Mouse (Mus musculus) frontal cortex, adult (tissue): Measurements from ENCODE around the gene Scnn1a.
A peak's percentile ranks its signal among the peaks of the same experiment; 100 is the strongest.

ENCODE experiments used
- ATAC-seq: cut with Nextera tagmentation; 2 replicates; pipeline ENCODE4 v1.9.2; 2017; ENCODE audit warnings: mild to moderate bottlenecking, moderate library complexity, mixed read lengths; ENCODE audit not compliant: low TSS enrichment

The Scnn1a gene

DNA sequence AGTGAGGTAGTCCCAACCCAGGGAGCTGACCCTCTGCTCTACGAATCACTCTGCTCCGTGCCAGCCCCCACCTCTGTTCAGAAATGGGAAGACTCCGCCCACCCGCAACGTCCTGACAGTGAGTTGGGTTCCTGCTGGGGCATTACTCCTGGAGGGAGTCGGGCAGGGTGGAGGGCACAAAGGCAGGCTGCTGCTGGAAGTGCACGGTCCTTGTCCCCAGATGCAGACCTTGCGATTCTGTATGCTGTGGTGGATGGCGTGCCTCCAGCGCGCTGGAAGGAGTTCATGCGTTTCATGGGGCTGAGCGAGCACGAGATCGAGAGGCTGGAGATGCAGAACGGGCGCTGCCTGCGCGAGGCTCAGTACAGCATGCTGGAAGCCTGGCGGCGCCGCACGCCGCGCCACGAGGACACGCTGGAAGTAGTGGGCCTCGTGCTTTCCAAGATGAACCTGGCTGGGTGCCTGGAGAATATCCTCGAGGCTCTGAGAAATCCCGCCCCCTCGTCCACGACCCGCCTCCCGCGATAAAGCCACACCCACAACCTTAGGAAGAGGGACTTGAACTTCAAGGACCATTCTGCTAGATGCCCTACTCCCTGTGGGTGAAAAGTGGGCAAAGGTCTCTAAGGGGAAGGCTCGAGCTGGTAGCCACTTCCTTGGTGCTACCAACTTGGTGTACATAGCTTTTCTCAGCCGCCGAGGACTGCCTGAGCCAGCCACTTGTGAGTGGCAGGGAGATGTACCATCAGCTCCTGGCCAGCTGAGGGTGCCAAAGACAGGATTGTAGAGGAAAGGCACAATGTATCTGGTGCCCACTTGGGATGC lies 41.2 kb downstream of the Scnn1a start:
- ATAC-seq = peak; percentile 93

DNA sequence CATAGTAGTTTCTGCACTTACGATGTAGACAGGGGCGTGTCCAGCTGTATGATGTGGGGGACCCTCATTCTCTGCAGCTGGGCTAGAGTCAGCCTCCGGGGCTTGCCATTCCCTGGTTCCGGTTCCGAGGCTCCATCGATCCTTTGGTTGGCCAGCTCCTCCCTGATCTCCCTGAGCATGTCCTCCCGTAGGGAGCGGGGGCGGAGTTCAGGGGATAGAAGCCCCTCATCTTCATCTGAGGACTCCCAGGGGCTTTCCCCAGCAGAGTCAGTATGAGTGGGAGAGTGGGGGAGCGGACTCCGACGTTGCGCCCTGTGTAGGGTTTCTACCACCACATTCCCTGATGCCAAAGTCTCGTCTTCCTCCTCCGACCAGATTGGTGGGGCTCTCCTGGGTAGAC lies 42.6 kb downstream of the Scnn1a start:
- no peak for ATAC-seq

DNA sequence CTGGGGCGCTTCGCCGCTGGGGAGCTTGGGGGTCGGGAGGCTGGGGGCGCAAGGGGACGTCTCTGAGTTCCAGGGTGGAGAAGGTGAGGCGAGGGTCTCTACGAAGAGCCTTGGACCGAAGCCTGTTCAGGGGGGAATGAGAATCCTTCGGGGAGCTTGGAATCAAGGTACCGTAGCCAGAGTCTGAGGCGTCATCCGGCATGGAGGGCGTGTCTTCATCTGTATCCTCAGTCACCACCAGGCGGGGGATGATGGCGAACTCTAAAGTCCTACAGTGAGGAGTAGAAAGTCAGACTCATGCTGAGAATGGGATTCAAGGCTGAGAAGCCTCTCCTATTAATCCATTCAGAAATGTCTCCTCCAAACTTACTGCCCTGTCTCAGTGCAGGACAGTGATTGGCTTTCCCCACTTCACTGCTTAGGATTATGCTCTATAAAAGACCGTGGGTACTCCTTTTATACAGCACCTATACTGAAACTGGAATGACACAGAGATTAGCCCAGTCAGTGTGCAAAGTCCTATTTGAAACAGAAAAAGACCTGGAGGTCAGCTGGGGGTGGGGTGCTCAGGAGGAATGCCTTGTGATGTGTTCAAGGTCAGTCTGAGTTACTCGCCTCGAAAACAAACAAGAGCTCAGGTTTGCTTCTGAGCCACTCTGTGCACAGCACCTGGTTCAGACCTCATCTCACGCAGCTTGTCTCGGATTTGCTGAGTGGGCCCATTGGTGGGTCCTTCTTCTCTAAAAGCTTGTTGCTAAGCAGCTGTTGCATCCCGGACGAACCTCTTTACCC lies 43.2 kb downstream of the Scnn1a start:
- no peak for ATAC-seq

DNA sequence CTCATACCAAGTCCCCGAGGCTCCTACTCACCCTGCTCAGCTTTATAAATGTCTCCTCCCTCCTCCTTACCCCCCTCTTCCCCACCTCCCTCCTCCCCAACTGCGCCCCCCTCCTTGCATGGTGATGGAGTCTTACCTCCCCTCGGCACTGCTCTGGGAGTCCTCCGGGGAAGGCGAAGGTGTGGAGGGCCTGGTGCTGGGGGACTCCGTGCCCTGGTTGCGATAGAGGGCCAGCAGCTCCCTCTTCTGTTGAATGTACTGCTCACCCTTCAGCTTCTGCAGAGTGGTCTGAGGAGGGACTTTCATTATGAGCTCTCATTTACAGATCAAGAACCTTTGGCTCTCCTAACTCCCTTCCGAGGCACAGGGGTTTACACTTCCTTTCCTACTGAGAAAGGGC lies 44.0 kb downstream of the Scnn1a start:
- no peak for ATAC-seq

GRCm38 (mm10) chr6:125365522-125365921 lies 45.1 kb downstream of the Scnn1a start:
- no peak for ATAC-seq

- no peak for ATAC-seq
Measured at GRCm38 (mm10) chr6:125366133-125366532, 45.7 kb downstream of the Scnn1a start.

DNA sequence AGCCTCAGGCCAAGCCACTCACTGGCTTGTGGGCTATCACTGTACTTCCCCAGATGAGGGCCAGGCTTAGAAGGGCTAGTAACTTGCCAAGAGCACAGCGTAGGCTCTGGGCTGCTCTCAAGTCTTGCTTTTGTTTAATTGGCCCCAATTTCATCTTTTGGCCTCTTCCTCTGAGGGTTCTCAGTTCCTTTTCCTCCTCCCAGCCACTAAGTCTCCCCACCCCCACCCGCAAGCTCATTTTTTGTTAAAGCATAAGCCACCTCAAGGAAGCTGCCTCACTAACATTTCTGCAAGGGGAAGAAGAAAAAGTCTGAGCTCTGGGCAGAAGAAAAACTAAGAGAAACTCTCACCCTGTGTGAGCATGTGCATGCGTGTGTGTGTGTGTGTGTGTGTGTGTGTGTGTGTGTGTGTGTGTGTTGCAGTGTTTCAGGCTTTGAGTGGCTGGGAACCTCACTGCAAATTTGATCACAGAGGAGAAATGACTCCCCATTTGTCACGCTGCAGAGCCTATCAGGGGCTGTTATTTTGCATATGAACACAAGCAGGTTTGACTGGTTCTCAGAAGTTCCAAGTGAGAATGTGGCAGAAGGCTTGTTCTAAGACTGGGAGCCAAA lies 47.4 kb downstream of the Scnn1a start:
- no peak for ATAC-seq

- ATAC-seq = no peak
Measured at GRCm38 (mm10) chr6:125377042-125377441, 56.6 kb downstream of the Scnn1a start.

- no peak for ATAC-seq
Measured at GRCm38 (mm10) chr6:125377582-125378451, 57.4 kb downstream of the Scnn1a start.

GRCm38 (mm10) chr6:125378621-125379020 lies 58.2 kb downstream of the Scnn1a start:
- no peak for ATAC-seq

- no peak for ATAC-seq
Measured at GRCm38 (mm10) chr6:125379781-125380180, 59.3 kb downstream of the Scnn1a start.

DNA sequence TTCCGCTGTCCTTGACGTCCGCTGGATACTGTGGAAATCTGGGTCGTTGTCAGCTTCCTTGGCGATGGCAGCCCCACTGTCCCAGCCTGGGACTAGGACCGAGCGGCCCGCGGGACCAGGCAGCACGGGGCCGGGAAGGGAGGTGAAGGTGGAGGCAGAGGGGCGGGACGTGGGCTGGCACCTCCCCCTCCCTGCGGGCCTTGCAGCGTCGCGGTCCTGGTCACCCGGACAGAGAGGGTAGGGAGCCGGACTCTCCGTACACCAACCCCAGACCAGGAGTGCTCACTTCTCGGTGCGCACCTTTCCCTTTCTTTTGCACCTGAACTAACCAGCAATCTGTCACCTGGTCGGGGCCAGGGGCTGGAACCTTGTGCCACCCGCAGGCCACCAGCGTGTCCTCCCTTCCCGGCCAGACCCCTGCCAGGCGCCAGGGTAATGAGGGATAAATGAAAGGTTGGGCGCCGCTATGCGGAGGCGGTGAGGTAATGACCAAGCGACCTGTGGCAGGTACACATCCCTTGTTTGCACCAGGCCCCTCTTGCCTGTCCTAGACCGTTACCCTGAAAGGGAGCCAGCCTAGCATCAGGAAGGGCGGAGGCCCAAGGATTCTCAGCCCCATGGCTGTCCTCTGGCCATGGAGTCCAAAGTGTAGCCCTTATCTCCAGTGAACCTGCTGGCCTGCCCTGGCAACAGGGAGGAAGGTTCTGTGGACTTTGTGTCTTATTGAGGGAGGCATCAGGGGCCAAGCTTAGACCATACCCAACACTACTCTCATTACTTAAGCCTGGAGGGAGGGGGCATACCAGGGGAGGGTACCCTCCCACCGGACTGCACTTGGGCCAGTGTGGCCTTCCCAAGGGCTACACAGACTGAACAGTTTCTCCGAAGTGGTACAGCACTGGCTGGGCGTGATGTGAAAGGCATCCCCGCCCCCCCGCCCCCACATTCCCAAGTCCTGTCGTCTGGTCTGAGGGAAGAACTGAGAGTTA lies 60.2 kb downstream of the Scnn1a start, which contains the start of gene Plekhg6:
Gene Plekhg6, minus strand, starts transcription at position 422 of the 989 bp plus-strand sequence.
- no peak for ATAC-seq

DNA sequence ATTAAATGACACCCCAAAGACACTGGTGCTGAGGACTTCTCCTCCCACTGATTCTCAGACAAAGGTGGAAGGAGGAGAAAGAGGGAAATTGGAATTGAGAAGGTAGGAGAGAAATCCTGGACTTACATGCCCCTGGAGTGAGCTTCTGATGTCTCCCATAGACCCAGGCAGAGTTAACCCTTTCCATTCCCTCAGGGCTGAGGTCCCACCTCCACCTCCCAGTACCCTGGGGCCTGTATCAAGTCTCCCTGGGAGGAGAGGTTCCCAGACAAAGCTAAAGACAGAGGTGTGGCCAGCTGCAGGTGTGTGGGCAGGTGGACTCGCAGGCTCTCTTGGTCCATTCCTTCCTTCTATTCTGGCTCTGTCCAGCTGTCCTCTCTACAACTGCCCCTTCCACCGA lies 61.6 kb downstream of the Scnn1a start:
- ATAC-seq = no peak

DNA sequence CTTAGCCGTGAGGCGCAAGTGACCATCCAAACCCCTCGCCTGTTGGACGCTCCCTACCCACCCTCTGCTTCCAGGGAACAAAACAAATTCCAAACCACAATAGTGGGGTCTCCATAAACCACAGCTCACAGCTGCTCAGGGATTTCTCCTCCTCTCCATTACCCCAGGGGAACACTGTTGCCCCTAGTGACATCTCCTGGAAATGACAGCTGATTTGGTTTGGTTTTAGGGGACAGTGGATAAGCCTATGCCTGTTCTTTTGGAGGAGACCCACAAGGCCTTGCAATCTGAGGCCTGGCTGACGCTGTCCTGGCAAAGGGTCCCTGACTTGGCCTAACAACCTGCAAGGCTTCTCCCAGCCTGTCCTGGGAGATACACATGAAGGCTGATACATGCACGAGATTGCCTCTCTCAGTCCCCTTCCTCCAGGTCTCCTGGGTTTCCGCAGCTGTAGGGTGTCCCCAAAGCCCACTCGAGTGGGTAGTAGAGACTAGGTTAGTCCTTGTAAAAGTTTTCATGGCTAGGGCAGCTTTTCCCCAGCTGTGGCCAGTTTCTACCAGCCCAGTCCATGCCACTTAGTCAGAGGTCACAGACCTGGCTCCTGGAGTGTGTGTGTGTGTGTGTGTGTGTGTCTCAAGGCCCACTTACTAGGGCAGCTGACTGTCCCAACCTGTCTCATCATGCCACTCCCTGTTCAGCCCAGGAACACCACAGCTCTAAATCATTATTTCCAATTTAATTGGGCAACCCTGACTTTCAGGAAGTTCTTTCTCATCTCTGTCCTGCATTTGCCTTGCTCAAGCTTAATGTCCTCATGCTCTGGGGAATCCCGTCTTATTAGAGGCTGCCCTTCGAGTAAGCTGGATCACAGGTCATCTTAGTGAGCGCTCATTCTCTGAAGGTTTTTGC lies 64.9 kb downstream of the Scnn1a start:
- ATAC-seq = peak; percentile 65

GRCm38 (mm10) chr6:125386080-125386479 lies 65.6 kb downstream of the Scnn1a start:
- no peak for ATAC-seq

DNA sequence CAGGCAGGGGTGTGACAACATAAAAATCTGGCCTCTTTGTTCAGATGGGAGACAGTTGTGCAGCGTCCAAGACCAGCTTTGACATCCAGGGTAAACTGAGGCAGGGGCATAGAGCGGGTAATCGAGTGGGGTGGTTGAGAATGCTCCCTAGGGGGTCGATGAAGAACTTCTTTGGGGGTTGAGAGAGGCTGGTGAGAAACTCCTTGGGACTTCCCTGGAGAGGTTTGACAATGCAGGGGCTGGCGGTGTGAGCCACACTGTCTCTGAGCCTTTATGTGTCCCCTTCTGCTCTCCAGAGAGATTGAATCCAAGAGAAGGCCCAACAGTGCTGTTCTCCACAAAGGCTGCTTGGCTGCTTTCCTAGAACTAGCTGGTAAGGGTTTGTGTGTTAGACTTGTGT lies 69.4 kb downstream of the Scnn1a start:
- no peak for ATAC-seq
